Mouse (Mus musculus) gastrocnemius, postnatal 14 days (tissue): ENCODE data around the gene Thsd4. TPM values are rescaled to one million over a fixed set of nuclear protein-coding genes. Genes with fewer than 3 reads are reported as not detected.
A peak's percentile ranks its signal among the peaks of the same experiment; 100 is the strongest.

ENCODE experiments used
- DNase-seq: peaks from one replicate; pipeline ENCODE4 v3.0.0; 2021; ENCODE audit warnings: mixed read lengths
- intact Hi-C: fragments of 180-260 bp; cut with DNase I; formaldehyde crosslinking; loops from one replicate; pipeline ENCODE4 v1.15.1; 2025; ENCODE audit warnings: low total_unique reads
- total RNA-seq, 2 experiments: library from RNA; stranded (reverse); gene quantifications; 2 replicates each; pipeline ENCODE4 v1.2.3; 2021

Thsd4 gene
- total RNA-seq, 2 experiments from 2014 or later, result 2.4 to 3.7 TPM

GRCm38 (mm10) chr9:60067241-60067640 lies 454.6 kb downstream of the Thsd4 start:
- intact Hi-C loops, result no loop called here
- no peak for DNase-seq

DNA sequence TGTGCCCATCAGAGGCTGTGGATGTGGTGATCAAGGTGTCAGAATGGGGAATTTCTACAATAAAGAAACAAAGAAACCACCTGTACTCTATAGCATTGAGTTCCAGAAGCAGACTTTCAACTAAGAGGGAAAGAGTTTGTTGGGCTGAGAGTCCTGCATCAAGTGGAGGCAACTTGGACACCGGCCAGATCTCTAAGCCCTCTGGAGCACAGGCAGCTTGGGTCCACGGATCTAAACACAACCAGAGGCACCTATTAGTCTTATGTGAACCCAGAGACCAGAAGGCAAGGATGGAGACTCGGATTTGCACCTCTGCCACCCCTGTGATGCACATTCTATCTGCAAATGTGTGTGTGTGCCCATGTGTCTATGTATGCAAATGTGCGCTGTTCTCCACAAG lies 456.7 kb downstream of the Thsd4 start:
- no peak for DNase-seq
- intact Hi-C loops, result no loop called here

- DNase-seq, result no peak
These were observed 458.6 kb downstream of the Thsd4 start for GRCm38 (mm10) chr9:60063191-60063720.

GRCm38 (mm10) chr9:60056131-60056530 lies 465.7 kb downstream of the Thsd4 start:
- no peak for DNase-seq
- intact Hi-C loops, result no loop called here

More at GRCm38 (mm10) chr9:60063191-60063720, 458.6 kb downstream of the Thsd4 start:
- intact Hi-C loops, result no loop called here

DNA sequence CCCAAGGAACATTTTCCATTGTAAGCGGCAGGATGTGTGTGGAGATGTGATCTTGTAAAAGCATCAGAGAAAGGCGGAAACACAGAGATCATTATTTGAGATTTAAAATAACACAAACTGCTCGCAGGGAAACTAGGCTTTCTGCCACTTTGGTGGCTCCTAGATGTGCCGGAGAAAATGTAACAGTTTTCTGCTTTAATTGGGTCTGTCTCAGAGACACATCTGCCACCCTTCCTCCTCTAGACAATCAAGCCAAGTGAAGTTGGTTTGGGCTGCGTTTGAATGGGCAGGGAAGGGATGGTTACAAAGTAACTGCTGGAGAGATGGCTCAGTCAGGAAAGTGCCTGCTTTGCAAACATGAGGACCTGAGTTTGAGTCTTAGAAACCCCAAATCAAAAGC lies 466.9 kb downstream of the Thsd4 start:
- intact Hi-C loops, result no loop called here

GRCm38 (mm10) chr9:60053117-60053516 lies 468.7 kb downstream of the Thsd4 start:
- intact Hi-C loops, result no loop called here
- DNase-seq, result no peak

More for the DNA sequence above, 466.9 kb downstream of the Thsd4 start:
- no peak for DNase-seq

DNA sequence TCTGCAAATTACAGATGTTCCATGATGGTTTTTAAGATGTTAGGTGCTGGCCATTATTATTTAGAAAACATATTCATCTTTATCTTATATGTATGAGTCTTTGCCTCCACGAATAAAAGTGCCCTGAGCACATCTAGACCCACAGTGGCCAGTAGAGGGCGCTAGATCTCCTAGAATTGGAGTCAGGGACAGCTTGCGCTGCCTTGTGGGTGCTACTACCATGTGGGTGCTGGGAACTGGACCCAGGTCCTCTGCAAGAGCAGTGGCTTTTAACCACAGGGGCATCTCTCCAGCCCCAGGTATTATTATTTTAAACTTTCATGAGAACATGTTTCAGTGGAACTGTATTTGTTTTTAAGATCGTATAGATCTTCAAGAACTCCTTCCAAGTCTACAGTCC lies 469.4 kb downstream of the Thsd4 start:
- no peak for DNase-seq
- intact Hi-C loops, result no loop called here

DNA sequence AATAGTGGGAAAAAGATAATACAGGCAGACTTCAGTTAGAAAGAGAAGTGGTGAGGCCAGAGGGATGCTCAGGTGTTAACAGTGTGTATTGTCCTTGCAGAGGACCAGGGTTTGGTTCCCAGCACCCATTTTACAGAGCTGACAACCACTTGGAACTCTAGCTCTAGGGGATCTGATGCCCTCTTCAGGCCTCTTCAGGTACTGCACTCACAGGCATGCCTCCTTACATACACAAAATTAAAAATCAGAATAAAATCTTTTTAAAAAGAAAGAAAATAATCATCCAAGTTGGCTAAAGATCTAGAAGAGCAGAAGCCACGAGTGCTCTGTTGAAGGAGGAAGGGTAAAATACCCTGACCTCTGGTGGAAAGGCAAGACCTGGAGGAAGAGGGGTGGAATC lies 478.7 kb downstream of the Thsd4 start:
- DNase-seq, result no peak
- intact Hi-C loops, result no loop called here

GRCm38 (mm10) chr9:60034883-60035282 lies 487.0 kb downstream of the Thsd4 start:
- intact Hi-C loops, result no loop called here
- no peak for DNase-seq

- intact Hi-C loops, result no loop called here
- DNase-seq, result no peak
These were observed 494.6 kb downstream of the Thsd4 start for GRCm38 (mm10) chr9:60027234-60027633.

DNA sequence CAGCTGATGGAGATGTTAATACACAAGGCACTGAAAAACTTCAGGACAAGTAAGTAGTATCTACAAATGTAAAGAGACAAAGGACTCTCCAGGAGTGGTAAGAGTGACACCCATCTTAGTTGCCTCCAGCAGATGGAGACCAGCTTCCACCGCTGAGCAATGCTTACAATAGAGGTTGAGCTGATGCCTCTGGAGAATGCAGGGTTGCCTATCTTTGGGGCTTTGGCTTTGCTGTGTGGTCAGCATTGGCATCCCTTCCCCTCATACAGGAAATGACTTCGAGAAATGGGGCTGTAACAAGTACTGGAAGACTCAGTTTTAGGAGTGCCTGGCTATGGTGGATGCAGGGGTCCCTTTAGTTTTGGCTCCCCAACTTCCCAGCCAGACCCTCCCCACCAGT lies 495.1 kb downstream of the Thsd4 start:
- intact Hi-C loops, result no loop called here
- no peak for DNase-seq

DNA sequence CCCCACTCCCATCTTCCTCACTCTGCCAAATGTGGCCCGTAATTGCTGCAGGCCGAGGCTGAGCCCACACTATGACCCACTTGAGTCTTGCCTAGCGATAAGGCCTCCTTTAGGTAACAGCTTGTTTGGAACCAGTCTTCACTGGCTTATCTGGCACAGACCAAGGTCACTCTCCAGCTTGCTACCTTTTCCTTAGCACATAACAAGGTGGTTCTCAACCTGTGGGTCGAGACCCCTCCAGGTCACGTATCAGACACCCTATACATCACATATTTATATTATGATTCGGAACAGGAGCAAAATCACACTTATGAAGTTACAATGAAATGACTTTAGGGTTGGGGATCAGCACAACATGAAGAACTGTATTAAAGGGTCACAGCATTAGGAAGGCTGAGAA lies 495.9 kb downstream of the Thsd4 start:
- intact Hi-C loops, result no loop called here
- DNase-seq, result no peak

DNA sequence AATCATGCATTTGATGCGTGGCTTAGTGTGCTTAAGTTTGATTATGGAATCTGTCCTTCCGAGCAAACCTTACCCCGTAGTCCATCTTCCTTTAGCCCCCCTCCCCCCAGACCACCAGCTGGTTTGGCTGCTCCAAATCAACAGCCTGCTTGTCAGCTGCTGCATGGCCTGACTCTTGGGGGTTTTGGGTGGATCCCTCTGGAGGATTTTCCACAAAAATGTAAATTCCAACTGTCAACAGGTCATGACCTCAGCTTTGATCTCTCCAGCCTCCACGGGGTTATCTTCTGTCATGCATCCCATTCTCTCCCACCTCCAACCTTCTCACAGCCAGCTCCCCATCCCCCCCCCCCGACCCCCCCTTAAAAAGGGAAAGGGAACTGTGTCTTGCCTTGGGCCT lies 496.9 kb downstream of the Thsd4 start:
- DNase-seq, result no peak
- intact Hi-C loops, result no loop called here

- intact Hi-C loops, result no loop called here
- DNase-seq, result no peak
These were observed 497.3 kb downstream of the Thsd4 start for GRCm38 (mm10) chr9:60024545-60024944.

- intact Hi-C loops, result no loop called here
- DNase-seq, result peak; percentile 25
These were observed 499.5 kb downstream of the Thsd4 start for GRCm38 (mm10) chr9:60022331-60022730.

- no peak for DNase-seq
- intact Hi-C loops, result no loop called here
These were observed 501.4 kb downstream of the Thsd4 start for GRCm38 (mm10) chr9:60020444-60020843.

DNA sequence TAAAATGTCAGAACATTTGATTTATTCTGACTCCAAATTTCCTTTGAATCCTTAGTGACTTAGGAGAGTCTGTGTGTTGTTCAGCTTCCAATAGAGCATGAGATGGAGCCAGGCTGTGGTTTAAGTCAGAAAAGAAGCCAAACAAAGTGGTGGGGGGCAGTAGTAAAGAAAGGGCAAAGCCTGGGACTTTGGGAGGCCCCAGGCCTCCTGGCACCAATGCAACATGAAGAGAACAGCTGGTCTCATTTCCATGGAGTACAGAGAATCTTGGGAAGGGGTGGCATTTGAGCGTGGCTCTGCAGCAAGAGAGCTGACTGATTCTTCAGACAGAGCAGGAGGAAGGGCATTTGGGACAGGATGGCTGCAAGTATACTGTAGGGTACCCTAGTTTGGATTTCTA lies 511.6 kb downstream of the Thsd4 start:
- DNase-seq, result no peak
- intact Hi-C loops, result no loop called here

DNA sequence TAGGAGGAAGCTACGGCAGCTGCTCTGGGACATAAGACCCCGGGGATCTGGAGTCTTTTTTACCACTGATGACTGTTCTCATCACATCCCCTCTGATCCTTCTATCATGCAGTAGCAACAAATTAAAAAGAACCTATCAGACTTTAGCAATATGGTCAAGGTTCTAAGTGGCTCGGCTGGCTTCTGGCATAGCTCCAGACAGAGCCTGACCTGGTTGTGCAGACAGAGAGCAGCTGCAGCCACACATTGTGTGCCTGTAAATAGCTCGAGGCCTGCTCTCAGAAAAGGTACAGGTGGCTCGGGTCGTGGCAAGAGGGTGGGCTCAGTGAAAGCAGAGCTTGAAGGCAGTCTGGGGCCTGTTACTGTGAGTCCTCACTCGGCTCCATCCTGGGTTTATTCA lies 512.9 kb downstream of the Thsd4 start:
- intact Hi-C loops, result no loop called here
- DNase-seq, result no peak

DNA sequence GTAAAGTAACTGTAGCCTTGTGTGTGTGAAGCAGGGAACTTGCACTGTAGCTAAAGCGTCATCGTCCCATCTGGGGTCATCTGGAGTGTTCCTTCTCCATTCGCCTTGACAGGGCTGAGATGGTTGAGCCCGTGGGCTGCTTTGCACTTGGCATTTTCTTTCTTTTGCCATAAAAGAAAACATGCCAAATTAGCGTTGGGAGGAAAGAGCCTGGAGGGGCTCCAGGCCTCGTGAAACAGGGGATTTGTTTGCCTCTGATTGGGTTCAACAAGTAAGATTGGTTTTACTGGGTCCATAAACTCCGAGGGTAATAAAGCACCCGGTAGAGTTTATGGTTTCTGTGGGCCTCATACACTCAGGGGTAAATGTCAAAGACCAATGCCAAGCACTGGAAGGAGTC lies 519.5 kb downstream of the Thsd4 start:
- intact Hi-C loops, result no loop called here
- DNase-seq, result no peak

DNA sequence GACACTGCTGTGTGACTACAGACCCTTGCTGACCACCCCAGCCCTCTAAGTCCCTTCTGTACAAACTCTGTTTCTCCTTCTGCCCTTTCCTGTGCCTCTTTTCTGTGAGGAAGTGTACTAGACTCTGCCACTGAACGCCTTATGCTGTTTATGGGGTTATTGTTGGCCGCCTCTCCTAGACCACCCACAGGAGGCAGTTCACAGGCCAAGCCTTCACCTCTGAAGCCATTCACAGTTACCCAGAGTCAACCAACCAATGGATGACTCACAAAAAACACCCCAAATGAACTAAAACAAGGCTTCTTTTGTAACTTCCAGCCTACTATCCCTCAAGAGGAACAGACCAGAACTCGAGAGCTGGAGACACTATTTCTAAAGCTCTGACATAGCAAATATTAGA lies 520.4 kb downstream of the Thsd4 start:
- intact Hi-C loops, result no loop called here
- no peak for DNase-seq

GRCm38 (mm10) chr9:59997725-59998124 lies 524.1 kb downstream of the Thsd4 start:
- intact Hi-C loops, result no loop called here
- DNase-seq, result no peak

DNA sequence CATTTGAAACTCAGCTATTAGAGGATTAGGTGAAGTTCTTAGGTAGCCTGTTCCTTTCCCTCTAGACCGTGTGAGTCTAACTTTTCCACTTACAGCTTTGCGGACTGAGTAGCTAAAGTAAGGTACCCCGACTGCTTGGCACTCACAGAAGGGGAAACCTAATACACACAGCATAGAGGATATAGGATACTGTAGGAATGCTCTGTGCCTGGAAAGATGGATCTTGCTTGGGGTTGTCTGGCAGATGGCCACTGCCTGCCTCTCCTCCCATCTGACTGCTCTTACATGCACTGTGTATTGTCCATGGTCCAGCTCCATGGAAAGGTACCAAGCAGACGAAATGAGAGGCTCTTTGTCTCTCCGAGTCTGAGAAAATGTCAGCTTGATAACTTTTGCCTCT lies 530.4 kb downstream of the Thsd4 start:
- intact Hi-C loops, result no loop called here

More for the DNA sequence above, 530.4 kb downstream of the Thsd4 start:
- DNase-seq, result no peak
